Mouse (Mus musculus) small intestine, adult 2 months (tissue): ENCODE data around the gene Amz1. TPM values are rescaled to one million over a fixed set of nuclear protein-coding genes. Genes with fewer than 3 reads are reported as not detected.

Source experiments
- H3K27ac ChIP-seq: fragments of 200-500 bp; 2 replicates; pipeline ENCODE4 v1.5.1; 2012; ENCODE audit warnings: low read depth, low read length, control low read depth, inconsistent platforms; ENCODE audit not compliant: insufficient read depth
- H3K27me3 ChIP-seq: fragments of 200-500 bp; 2 replicates; pipeline ENCODE4 v1.6.1; 2012; ENCODE audit warnings: mild to moderate bottlenecking, moderate library complexity, low read length, inconsistent platforms; ENCODE audit not compliant: control insufficient read depth, insufficient read depth
- H3K36me3 ChIP-seq: fragments of 200-500 bp; 2 replicates; pipeline ENCODE4 v1.6.1; 2012; ENCODE audit warnings: mild to moderate bottlenecking, low read length, control low read depth, inconsistent platforms; ENCODE audit not compliant: control insufficient read depth, insufficient read depth
- H3K4me1 ChIP-seq: fragments of 200-500 bp; 2 replicates; pipeline ENCODE4 v1.6.1; 2012; ENCODE audit warnings: low read length, inconsistent platforms, mixed read lengths; ENCODE audit not compliant: control insufficient read depth, insufficient read depth, insufficient read length
- H3K4me3 ChIP-seq: fragments of 200-500 bp; 2 replicates; pipeline ENCODE4 v1.5.1; 2012; ENCODE audit warnings: low read depth, mild to moderate bottlenecking, control low read depth, inconsistent platforms, low read length, moderate library complexity
- CTCF ChIP-seq: fragments of 200-500 bp; IDR thresholded peaks from 2 replicates; pipeline ENCODE4 v1.5.1; 2012; ENCODE audit warnings: low read depth, mild to moderate bottlenecking, control low read depth, inconsistent platforms, low read length, moderate library complexity, mixed read lengths; ENCODE audit not compliant: insufficient replicate concordance, insufficient read length; ENCODE audit errors: extremely low read depth
- POLR2A ChIP-seq: fragments of 200-500 bp; IDR thresholded peaks from 2 replicates; pipeline ENCODE4 v1.6.1; 2012; ENCODE audit warnings: low read depth, mild to moderate bottlenecking, control low read depth, inconsistent platforms, low read length, moderate library complexity
- WGBS: fragments of 180-500 bp; shearing (Covaris S2); methylation state at CpG from one replicate; pipeline ENCODE4 v1.1.7; 2018; 5-methylcytosine and 5-hydroxymethylcytosine counted together
- polyA plus RNA-seq: library from polyadenylated mRNA; depleted of rRNA; stranded (reverse); fragments of >200 nt; gene quantifications from 2 replicates; pipeline ENCODE4 v1.2.3, GENCODE M21; 2012

The Amz1 gene
- polyA plus RNA-seq, 1 experiment: 3.8 TPM

DNA sequence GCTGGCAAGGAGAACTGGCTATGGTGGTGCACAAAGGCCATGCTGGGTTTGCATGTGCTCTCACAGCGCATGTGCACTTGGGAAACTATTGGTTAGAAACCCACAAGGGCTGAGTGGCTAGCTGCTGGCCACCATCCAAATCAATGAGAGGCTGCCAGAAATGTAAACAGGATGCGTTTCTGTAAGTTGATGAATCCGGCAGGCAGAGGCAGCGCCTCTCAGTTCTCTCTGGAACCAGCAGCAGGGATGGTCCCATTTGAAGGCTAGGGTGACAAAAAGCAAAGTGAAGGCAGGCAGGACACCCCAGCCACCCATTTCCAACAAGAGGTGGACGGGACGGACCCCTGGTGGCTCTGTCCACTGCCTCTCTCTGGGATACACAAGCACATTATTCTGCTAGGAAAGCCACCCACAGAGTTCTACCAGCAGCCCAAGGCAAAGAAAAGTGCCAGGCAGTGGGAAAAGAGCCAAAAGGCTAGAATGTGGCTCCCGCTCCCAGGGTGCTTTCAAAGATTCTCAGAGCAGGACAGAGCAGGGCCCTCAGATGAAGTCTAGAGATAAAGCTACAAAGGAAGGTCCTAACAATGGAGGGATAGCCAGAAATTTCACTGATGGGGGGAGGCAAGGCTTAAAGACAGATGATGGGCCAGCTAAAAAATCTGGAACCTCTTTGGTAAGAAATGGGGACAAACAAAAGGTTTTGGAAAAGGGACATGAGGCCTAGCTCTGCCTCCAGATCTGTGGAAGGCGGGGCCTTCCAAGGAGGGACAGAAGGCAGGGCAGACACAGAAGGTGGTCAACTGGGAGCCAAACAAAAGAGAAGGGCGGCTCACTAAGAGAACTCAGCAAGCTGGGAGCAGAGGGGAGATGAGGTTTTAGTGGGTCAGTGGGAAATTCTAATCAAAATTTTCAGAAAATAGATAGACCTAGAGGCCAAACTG is 67.3 kb downstream of the Amz1 start:
- H3K36me3 ChIP-seq: no peaks in the 10 kb centered on the region
- H3K27ac ChIP-seq: peak overlapping the region; percentile 60
- 0 out of 2 replicates have a peak, but pooled peaks have one; percentile 18 for TF ChIP-seq POLR2A
- no peak for TF ChIP-seq CTCF
- no peaks in the 10 kb centered on the region for H3K27me3 ChIP-seq
- no peak overlapping the region for H3K4me3 ChIP-seq
- H3K4me1 ChIP-seq: peaks cover 3% of the 10 kb centered on the region; the same call in 1 of the 2 replicates
- 55% methylated on average over 9 of the region's 9 CpGs for WGBS

DNA sequence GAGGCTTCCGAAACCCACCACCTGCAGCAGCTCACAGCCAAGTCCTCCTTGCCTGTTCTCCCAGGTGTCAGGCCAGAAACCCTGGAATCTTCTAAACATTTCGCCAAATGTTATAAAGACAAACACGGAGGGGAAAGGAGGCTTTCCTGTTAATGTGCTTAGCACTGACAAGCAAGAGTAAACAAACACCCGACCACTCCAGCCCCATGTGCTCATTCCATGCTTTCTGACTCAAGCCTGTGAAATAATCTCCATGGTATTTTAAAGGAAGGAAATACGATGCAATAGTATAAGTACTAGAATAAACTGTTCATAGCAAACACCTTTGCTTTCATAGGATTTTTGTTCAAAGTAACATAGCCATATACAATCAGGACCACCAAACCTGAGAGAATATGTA is 68.3 kb downstream of the Amz1 start:
- Histone ChIP-seq H3K4me1 (peaks cover 3% of the 10 kb centered on the region; the same call in 1 of the 2 replicates), H3K4me3 (no peak overlapping the region), H3K27me3 (no peaks in the 10 kb centered on the region), H3K27ac (no peak overlapping the region), H3K36me3 (no peaks in the 10 kb centered on the region)
- WGBS: 71% methylated on average over 5 of the region's 5 CpGs
- TF ChIP-seq CTCF (no peak), POLR2A (no peak)

DNA sequence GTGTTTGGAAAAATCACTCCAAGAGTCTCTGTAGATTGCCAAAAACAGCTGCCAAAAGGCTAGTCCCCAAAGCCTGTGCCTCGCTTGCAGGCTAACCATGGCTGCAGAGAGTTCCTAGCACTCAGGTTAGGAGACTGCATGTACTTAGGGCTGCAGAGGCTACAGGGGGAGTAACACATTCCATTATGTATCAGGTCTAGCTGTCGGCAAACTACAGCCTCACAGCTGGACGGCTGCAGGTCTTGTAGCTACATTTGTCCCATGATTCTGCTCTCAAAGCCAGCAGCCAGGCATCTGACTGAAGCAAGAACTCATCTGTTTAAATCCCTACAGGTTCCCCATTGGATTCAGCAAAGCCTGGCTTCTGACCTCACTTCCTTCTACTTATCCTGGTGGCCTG is 70.8 kb downstream of the Amz1 start:
- 70% methylated on average over 3 of the region's 3 CpGs for WGBS
- no peaks in the 10 kb centered on the region for H3K27me3 ChIP-seq
- H3K27ac ChIP-seq: no peak overlapping the region
- TF ChIP-seq POLR2A (no peak), CTCF (no peak)
- H3K4me3 ChIP-seq: no peak overlapping the region
- H3K4me1 ChIP-seq: peaks cover 6% of the 10 kb centered on the region; the same call in 1 of the 2 replicates
- no peaks in the 10 kb centered on the region for H3K36me3 ChIP-seq

DNA sequence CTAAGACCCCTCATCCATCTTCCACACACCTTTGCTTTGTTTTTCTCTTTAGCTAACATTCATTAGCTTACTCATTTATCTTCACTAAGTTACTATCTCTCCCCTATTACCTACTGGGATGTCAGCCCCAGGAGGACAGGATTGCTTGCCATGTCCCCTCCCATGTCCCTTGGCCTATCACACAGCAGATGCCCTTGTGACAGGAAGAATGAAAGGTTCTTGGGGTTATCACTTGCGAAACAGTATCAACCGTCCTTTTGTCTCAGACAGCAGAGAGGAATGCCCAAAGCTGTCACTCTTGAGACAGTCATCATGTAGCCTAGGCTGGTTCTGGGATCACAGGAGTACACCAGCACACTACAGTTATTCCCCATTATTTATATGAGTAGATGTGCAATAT is 71.2 kb downstream of the Amz1 start:
- Histone ChIP-seq H3K27ac (no peak overlapping the region), H3K4me1 (peaks cover 6% of the 10 kb centered on the region; the same call in 1 of the 2 replicates), H3K4me3 (no peak overlapping the region), H3K27me3 (no peaks in the 10 kb centered on the region), H3K36me3 (no peaks in the 10 kb centered on the region)
- TF ChIP-seq CTCF: no peak
- no peak for TF ChIP-seq POLR2A
- WGBS: 65% methylated on average over 2 of the region's 2 CpGs

GRCm38 (mm10) chr5:140796051-140796450 is 72.1 kb downstream of the Amz1 start:
- TF ChIP-seq CTCF (no peak), POLR2A (no peak)
- peaks cover 5% of the 10 kb centered on the region; the same call in 1 of the 2 replicates for H3K4me1 ChIP-seq
- no peak overlapping the region for H3K4me3 ChIP-seq
- no peaks in the 10 kb centered on the region for H3K36me3 ChIP-seq
- no peaks in the 10 kb centered on the region for H3K27me3 ChIP-seq
- whole genome bisulfite sequencing: 88% methylated on average over 3 of the region's 3 CpGs
- no peak overlapping the region for H3K27ac ChIP-seq

- Histone ChIP-seq H3K4me3 (no peak overlapping the region), H3K27ac (no peak overlapping the region), H3K27me3 (no peaks in the 10 kb centered on the region), H3K36me3 (no peaks in the 10 kb centered on the region), H3K4me1 (0 out of 2 replicates have a peak, but pooled peaks cover 2% of the 10 kb centered on the region)
- 80% methylated on average over 7 of the region's 7 CpGs for WGBS
- no peak for TF ChIP-seq CTCF
- no peak for TF ChIP-seq POLR2A
Measured at GRCm38 (mm10) chr5:140798158-140798557, 74.2 kb downstream of the Amz1 start.

GRCm38 (mm10) chr5:140798775-140799174 is 74.8 kb downstream of the Amz1 start:
- Histone ChIP-seq H3K4me1 (0 out of 2 replicates have a peak, but pooled peaks cover 2% of the 10 kb centered on the region), H3K36me3 (no peaks in the 10 kb centered on the region), H3K27me3 (no peaks in the 10 kb centered on the region), H3K4me3 (no peak overlapping the region), H3K27ac (no peak overlapping the region)
- WGBS: 71% methylated on average over 5 of the region's 5 CpGs
- TF ChIP-seq POLR2A (no peak), CTCF (no peak)
